Mouse (Mus musculus): ENCODE results near the gene Arpc5. TPM values are rescaled to one million over a fixed set of nuclear protein-coding genes. Genes with fewer than 3 reads are reported as not detected.
"Not testable (repeated sequence)": the region's sequence is repeated elsewhere in the genome, so short reads cannot be mapped to it uniquely, and the experiment has no call there.

Arpc5 gene
- total RNA-seq, 4 experiments from 2014 or later, result 7.3 to 9.8 (median 8.7) TPM

GRCm38 (mm10) chr1:152779071-152779737 is 12.9 kb downstream of the Arpc5 start:
- peak; percentile 53 to 55 for DNase-seq (ENCODE audit: low spot score in 2 of 2)

GRCm38 (mm10) chr1:152784620-152785019 is 18.3 kb downstream of the Arpc5 start:
- DNase-seq (ENCODE audit: low spot score in 2 of 2), result no peak

DNA sequence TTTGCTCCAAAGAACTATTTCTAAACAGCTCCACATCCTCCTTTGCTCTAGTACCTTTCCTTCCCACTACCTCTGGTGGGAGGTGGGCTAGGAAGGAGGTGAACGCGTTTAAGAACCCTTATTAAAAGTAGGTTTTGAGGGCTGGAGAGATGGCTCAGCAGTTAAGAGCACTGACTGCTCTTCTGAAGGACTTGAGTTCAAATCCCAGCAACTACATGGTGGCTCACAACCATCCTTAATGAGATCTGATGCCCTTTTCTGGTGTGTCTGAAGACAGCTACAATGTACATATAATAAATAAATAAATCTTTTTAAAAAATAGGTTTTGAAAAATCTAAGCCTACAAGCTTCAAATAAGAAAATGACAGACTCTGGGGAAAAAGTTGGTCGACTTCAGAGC is 19.1 kb downstream of the Arpc5 start:
- not testable (repeated sequence) for DNase-seq (ENCODE audit: low spot score in 2 of 2)

DNA sequence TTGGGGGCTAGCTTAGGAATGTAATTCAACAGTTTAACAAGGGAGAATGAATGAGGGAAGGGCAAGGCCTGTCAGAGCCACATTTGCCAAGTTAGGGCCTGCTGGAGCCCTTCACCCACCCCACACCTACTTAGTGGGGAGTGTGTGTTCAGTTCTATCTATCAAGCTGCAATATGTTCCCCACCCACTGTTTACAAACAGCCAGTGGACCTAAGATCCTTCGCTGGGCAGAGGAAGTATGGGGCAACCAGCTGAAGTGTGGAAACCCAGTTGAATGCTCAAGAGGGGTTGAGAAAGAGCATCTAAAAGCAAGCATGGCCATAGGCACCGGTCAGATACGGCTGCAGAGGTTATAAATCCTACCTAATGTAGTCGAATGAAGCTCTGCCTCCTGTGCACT is 20.6 kb downstream of the Arpc5 start:
- no peak for DNase-seq (ENCODE audit: low spot score in 2 of 2)

GRCm38 (mm10) chr1:152788121-152788660 is 21.8 kb downstream of the Arpc5 start:
- DNase-seq (ENCODE audit: low spot score in 2 of 2), result no peak

GRCm38 (mm10) chr1:152790254-152790653 is 23.9 kb downstream of the Arpc5 start:
- DNase-seq (ENCODE audit: low spot score in 2 of 2), result no peak

DNA sequence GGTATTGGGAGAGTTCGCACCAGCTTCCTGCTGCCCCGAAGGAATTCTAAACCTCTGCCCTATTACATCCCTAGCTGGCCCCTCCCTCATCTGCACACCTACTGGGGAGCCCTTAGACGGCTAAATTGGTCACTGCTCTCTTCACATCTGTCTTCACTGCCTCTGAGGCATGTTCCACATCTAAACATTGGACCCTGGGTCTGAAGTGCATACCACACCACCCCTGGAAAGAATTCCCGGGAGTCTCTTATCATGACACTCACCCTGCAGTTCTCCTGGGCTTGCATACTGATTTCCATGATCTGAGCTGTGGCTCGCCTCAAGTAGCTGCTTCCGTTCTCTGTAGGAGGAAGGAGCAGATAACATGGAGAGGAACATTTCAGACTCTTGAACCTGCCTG is 24.5 kb downstream of the Arpc5 start:
- no peak for DNase-seq (ENCODE audit: low spot score in 2 of 2)

DNA sequence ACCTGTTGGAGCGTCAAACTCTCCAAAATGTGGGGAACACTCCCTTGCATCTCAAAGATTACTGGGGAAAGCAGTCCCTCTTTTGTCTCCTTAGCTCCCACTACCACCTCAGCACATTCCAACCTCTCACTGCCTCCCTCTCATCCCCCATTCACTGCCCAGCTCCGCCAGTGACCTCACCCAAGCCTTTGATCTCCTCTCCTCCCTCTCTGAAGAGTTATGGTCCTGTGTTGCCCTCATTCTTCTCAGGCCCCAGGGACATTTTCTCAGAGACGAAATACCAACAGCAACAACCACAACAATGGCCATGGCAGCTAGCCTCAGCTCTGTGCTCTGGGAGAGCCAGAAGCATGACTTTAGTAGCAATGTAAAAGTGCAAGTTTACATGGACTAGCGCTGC is 24.9 kb downstream of the Arpc5 start:
- DNase-seq (ENCODE audit: low spot score in 2 of 2), result no peak

- no peak for DNase-seq (ENCODE audit: low spot score in 2 of 2)
Measured at GRCm38 (mm10) chr1:152792736-152793494, 26.6 kb downstream of the Arpc5 start.

DNA sequence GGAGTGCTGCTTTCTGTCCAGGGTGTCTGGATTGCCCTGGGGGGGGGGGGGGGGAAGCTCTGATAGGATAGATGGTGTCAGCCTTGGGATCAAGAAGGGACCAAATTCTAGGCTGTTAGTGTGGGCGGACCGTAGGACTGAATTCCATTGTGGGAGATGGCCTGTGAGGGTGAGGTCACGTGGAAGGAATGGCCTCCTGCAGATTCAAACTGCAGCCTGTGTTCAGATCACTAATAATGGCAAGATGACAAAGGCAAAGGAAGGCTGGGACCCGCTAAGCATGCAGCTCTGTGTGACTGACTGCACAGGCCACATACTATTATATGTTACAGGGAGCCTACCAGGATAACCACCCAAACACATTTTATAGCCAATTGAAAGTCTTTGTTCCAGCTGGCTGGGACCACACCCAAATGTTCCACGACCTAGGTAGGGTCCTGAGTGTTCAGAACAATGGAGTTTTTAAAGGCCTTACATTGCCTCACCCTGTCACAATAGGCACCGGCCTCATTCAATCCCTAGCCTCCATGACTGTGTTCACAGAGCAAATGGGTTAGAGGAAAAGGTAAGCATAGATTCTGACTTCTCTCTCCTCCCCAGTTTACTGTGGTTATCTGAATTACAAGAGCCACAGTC is 27.3 kb downstream of the Arpc5 start:
- no peak for DNase-seq (ENCODE audit: low spot score in 2 of 2)

- DNase-seq (ENCODE audit: low spot score in 2 of 2), result no peak
Measured at GRCm38 (mm10) chr1:152795688-152796255, 29.4 kb downstream of the Arpc5 start.

DNA sequence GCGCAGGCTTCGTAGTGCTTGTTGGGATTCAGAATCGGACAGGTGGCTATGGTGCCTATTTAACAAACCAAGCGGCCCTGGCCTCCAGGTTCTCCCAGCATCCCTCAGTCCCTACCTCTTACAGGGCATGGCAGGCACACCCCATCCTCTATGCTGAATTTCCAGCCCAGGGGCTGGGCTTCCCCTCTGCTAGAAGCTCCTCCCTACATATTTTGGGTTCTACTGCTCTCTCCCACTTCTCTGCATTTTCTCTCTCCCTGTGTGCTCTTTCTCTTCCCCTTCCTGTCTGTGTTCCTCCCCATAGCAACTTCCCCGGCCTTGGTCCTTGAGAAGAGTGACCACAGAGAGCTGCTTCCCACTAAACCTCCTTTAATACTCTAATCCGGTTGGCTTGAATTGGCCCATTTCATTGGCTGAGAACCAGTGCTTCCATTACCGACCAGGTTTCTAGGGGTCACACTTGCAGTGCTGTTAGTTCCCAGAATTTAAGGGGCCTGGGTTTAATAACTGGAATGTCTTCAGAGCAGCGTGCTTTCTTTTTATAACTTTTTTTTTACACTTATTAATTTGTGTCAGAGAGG is 30.4 kb downstream of the Arpc5 start:
- no peak for DNase-seq (ENCODE audit: low spot score in 2 of 2)

DNA sequence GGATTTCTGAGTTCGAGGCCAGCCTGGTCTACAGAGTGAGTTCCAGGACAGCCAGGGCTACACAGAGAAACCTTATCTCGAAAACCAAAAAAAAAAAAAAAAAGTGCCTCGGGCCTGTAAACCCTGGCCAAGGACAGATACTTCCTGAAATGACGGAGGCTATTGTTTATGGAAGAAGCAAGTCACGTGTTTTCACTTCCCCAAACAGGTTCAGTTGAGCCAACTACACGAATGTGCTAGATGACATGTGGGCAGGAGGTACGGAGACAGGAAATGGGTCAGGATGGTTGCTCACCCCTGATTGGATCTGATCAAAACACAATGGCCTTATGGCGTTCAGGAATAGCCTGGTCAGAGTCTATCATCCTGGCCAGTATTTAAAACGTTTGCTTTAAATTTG is 31.8 kb downstream of the Arpc5 start:
- DNase-seq (ENCODE audit: low spot score in 2 of 2), result no peak

- DNase-seq (ENCODE audit: low spot score in 2 of 2), result no peak
Measured at GRCm38 (mm10) chr1:152799897-152800296, 33.6 kb downstream of the Arpc5 start, which contains the start of gene Ncf2. TSS of gene Ncf2 (plus strand) at chr1:152800194.

DNA sequence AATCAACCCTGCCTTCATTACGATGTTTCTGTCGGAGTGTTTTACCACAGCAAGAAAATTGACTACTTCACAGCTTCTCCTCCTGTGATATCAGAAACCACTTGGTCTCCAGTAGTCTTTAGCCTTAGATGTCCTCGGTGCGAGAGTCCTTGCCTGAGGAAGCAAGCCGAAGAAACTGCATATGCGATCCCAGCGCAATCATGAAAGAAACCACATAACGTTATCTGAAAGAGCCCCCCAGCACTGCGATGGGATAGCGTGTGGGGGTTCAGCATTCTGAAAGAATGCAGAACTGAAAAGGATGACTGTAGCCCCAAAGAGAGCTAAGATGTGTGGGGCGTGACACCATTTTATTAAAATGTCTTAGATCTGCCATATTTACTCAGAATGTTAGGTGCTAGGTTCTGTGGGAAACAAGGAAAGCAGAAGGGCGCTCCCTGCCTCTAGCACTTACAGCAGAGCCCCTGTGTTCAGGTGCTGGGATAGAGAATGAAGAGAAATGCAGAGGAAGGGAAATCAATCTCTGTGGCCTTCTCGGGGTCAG is 34.4 kb downstream of the Arpc5 start:
- no peak for DNase-seq (ENCODE audit: low spot score in 2 of 2)

DNA sequence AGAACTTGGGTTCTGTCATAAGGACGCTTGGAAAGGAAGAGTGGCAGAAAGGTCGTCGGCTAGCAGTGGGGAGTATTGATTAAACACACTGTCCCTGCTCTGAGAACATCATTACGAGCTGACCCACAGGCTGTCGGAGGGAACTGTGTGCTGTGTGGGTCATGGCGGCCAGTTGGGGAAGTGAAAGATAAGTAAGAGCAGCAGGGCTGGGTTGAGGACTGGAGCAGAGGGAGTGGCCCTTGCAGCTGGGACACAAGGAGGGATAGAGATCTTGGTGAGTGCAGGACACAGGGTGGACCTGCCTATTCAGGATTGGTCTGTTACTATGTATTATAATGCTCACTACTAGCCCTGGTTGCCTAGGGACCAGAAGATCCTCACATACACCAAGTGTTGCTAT is 38.6 kb downstream of the Arpc5 start:
- DNase-seq (ENCODE audit: low spot score in 2 of 2), result no peak

GRCm38 (mm10) chr1:152807619-152808391 is 41.5 kb downstream of the Arpc5 start:
- DNase-seq (ENCODE audit: low spot score in 2 of 2), result no peak

GRCm38 (mm10) chr1:152808392-152808680 is 42.0 kb downstream of the Arpc5 start:
- no peak for DNase-seq (ENCODE audit: low spot score in 2 of 2)

GRCm38 (mm10) chr1:152809541-152810252 is 43.4 kb downstream of the Arpc5 start:
- no peak for DNase-seq (ENCODE audit: low spot score in 2 of 2)

Data from gastrocnemius, adult 8-10 months (tissue).